Mouse (Mus musculus): ENCODE data around the gene Rpp40.

Gene Rpp40

GRCm38 (mm10) chr13:35871107-35871506 is 35.1 kb downstream of the Rpp40 start:
- ChIA-PET CTCF (interaction anchor here in 2 of 4 experiments (0.8 to 1.9 kb wide), 2 partner anchors 15 kb away, joined by 3 to 7 read pairs; no protein-coding TSS in a partner anchor), POLR2A (interaction anchor here in 1 of 4 experiments (1.1 to 7.8 kb wide), 2 partner anchors 14 to 23 kb away, joined by 3 to 58 read pairs; no protein-coding TSS in a partner anchor)

GRCm38 (mm10) chr13:35870659-35871058 is 35.5 kb downstream of the Rpp40 start:
- POLR2A ChIA-PET = interaction anchor here in 1 of 4 experiments (1.1 to 7.8 kb wide), 2 partner anchors 13 to 23 kb away, joined by 3 to 58 read pairs; no protein-coding TSS in a partner anchor
- CTCF ChIA-PET = interaction anchor here in 1 of 4 experiments (0.8 kb wide), 1 partner anchor 16 kb away, joined by 3 read pairs; no protein-coding TSS in a partner anchor

GRCm38 (mm10) chr13:35860916-35861315 is 45.2 kb downstream of the Rpp40 start:
- POLR2A ChIA-PET = interaction anchor here in 2 of 4 experiments (0.6 to 8.4 kb wide), 6 partner anchors 8 to 97 kb away, joined by 3 to 58 read pairs (median 4); partner anchors contain the start of gene Rpp40 (in 1 of the 2)
- CTCF ChIA-PET = no interaction called here

DNA sequence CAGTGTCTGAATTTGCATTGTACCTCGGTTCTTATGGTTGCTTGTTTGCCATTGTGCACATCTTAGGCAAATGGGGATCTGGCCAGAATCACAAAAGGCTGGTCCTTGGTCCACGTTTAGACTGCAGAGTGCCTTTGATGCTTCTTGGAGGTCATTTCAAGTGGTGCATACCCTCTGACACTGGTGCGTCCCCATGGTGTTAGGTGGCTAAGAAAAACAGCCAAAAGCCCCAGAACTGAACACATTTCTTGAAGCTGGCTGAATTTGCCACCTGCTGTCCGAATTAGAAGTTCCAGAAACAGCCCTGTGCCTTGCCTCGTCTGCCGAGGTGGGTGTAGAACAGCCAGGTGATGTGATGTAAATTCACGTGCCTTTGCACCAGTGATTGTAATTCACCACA is 48.7 kb downstream of the Rpp40 start:
- POLR2A ChIA-PET = interaction anchor here in 2 of 4 experiments (1.1 to 8.4 kb wide), 5 partner anchors 9 to 59 kb away, joined by 3 to 58 read pairs (median 4); no protein-coding TSS in a partner anchor

GRCm38 (mm10) chr13:35852851-35853575 is 53.1 kb downstream of the Rpp40 start:
- ChIA-PET CTCF (interaction anchor here in 3 of 4 experiments (0.6 to 1.0 kb wide), 6 partner anchors 11 to 1641 kb away, joined by 3 to 12 read pairs (median 4); no protein-coding TSS in a partner anchor), POLR2A (interaction anchor here (0.6 to 8.4 kb wide), 37 partner anchors 8 to 1561 kb away, joined by 3 to 58 read pairs (median 4); no protein-coding TSS in a partner anchor)

More for the DNA sequence above, 48.7 kb downstream of the Rpp40 start:
- CTCF ChIA-PET = no interaction called here

GRCm38 (mm10) chr13:35851581-35851980 is 54.6 kb downstream of the Rpp40 start:
- CTCF ChIA-PET = interaction anchor here in 1 of 4 experiments (0.5 kb wide), 1 partner anchor 1058 kb away, joined by 22 read pairs; no protein-coding TSS in a partner anchor
- POLR2A ChIA-PET = no interaction called here

DNA sequence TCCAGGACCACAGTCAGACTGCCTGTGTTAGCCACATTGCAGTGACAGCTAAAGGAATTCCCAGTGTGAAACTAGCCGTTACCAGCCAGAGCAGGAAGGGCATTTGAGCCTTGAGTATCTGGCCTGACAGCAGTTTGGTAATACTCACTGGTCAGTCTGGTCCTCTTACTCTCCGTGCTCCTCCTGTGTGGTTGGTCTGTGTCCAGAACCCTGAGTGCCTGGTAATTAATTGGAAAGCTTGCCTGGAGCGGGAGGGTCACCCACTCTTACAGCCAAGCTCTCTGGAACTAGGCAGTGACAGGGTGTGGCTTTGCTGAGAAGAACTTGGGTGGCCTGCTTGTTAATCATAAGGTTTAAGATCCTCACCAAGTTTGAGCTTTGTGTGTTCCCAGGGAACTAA is 57.5 kb downstream of the Rpp40 start:
- CTCF ChIA-PET = interaction anchor here in 1 of 4 experiments (0.6 kb wide), 1 partner anchor 38 kb away, joined by 8 read pairs; no protein-coding TSS in a partner anchor
- POLR2A ChIA-PET = interaction anchor here in 2 of 4 experiments (0.7 to 2.1 kb wide), 12 partner anchors 8 to 109 kb away, joined by 3 to 23 read pairs (median 4); partner anchors contain the start of gene Rpp40 (in 1 of the 2)

GRCm38 (mm10) chr13:35845306-35845705 is 60.9 kb downstream of the Rpp40 start:
- POLR2A ChIA-PET = interaction anchor here in 2 of 4 experiments (0.9 to 4.2 kb wide), 6 partner anchors 8 to 107 kb away, joined by 3 to 24 read pairs (median 5); partner anchors contain the start of gene Rpp40 (in 1 of the 2)
- CTCF ChIA-PET = no interaction called here
